Mouse (Mus musculus) limb, embryonic 14.5 days (tissue): ENCODE measurements at regions not wholly inside any gene's neighbourhood (a gene's known extent, or its start where the extent isn't known, plus 50 kb on each side); places are given as distances from the start of the nearest gene placed in this dataset.

ENCODE experiments used
- ATAC-seq: fragments of 200-750 bp; cut with Nextera tagmentation; 2 replicates; pipeline ENCODE4 v1.8.0; 2017; ENCODE audit warnings: low read depth, moderate number of reproducible peaks, moderate TSS enrichment; ENCODE audit not compliant: low FRiP score
- DNase-seq: peaks from one replicate; pipeline ENCODE4 v3.0.0-alpha.2; 2015; ENCODE audit warnings: low spot score
- H3K27ac ChIP-seq: fragments of 300-500 bp; sonication (generic); replicated peaks from 2 replicates; pipeline ENCODE4 v1.5.1; 2014; ENCODE audit warnings: low read depth, mild to moderate bottlenecking, low read length, moderate library complexity, mixed read lengths
- H3K27me3 ChIP-seq: fragments of 300-500 bp; sonication (generic); 2 replicates; pipeline ENCODE4 v1.6.1; 2014; ENCODE audit warnings: low read length, mixed read lengths; ENCODE audit not compliant: control insufficient read depth, insufficient read depth
- H3K36me3 ChIP-seq: fragments of 300-500 bp; sonication (generic); 2 replicates; pipeline ENCODE4 v1.6.1; 2014; ENCODE audit warnings: mild to moderate bottlenecking, low read length, moderate library complexity, mixed read lengths; ENCODE audit not compliant: control insufficient read depth, insufficient read depth
- H3K4me1 ChIP-seq: fragments of 300-500 bp; sonication (generic); 2 replicates; pipeline ENCODE4 v1.6.1; 2014; ENCODE audit warnings: antibody characterized with exemption, low read length, mixed read lengths; ENCODE audit not compliant: control insufficient read depth, insufficient read depth
- H3K4me2 ChIP-seq: fragments of 300-500 bp; sonication (generic); replicated peaks from 2 replicates; pipeline ENCODE4 v1.6.1; 2014; ENCODE audit warnings: low read depth, mild to moderate bottlenecking, low read length, moderate library complexity; ENCODE audit not compliant: severe bottlenecking
- H3K4me3 ChIP-seq: fragments of 300-500 bp; sonication (generic); replicated peaks from 2 replicates; pipeline ENCODE4 v1.5.1; 2014; ENCODE audit warnings: low read length
- H3K9ac ChIP-seq: fragments of 300-500 bp; sonication (generic); 2 replicates; pipeline ENCODE4 v1.6.1; 2014; ENCODE audit warnings: mild to moderate bottlenecking, low read depth, low read length, moderate library complexity; ENCODE audit not compliant: severe bottlenecking
- H3K9me3 ChIP-seq: fragments of 300-500 bp; sonication (generic); 2 replicates; pipeline ENCODE4 v1.6.1; 2016; ENCODE audit warnings: low read length; ENCODE audit not compliant: control insufficient read depth
- POLR2A ChIP-seq: fragments of 200-500 bp; IDR thresholded peaks from 2 replicates; pipeline ENCODE4 v1.8.0; 2012; ENCODE audit warnings: inconsistent platforms, mild to moderate bottlenecking, moderate library complexity, borderline replicate concordance; ENCODE audit not compliant: insufficient read depth, insufficient read length; ENCODE audit errors: extremely low read depth
- WGBS: fragments of 180-500 bp; shearing (Covaris S2); extraction: QIAGEN DNeasy Blood & Tissue Kit; methylation state at CpG from one replicate; pipeline ENCODE4 v1.1.7; 2014; 5-methylcytosine and 5-hydroxymethylcytosine counted together

DNA sequence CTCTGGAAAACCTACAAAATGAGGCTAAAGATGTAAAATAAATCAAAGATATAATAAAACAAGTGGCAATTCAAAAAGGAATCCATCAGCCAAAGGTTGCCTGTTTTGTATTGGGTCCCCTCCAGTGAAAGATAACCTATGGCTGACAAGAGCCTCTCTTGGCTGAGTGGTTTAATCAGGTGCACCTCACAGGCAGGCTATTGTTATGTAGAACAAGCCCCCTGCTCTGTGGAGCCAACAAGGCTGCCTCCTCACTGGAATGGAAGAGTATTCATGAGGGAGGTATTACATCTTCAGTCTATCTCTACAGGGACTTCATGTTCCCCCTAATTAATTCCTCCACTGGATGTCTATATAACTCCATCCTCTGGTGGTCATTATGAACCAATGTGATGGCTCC lies 437.1 kb upstream of the Gm10295 start:
- no peak overlapping the region for H3K4me3 ChIP-seq
- H3K4me2 ChIP-seq = no peak overlapping the region
- TF ChIP-seq POLR2A = no peak
- no peaks in the 10 kb centered on the region for H3K36me3 ChIP-seq
- DNase-seq = no peak
- H3K27ac ChIP-seq = no peak overlapping the region
- H3K9me3 ChIP-seq = no peaks in the 10 kb centered on the region
- no peak overlapping the region for H3K9ac ChIP-seq
- H3K27me3 ChIP-seq = no peaks in the 10 kb centered on the region
- ATAC-seq = no peak
- H3K4me1 ChIP-seq = 0 out of 2 replicates have a peak, but pooled peaks cover 3% of the 10 kb centered on the region

DNA sequence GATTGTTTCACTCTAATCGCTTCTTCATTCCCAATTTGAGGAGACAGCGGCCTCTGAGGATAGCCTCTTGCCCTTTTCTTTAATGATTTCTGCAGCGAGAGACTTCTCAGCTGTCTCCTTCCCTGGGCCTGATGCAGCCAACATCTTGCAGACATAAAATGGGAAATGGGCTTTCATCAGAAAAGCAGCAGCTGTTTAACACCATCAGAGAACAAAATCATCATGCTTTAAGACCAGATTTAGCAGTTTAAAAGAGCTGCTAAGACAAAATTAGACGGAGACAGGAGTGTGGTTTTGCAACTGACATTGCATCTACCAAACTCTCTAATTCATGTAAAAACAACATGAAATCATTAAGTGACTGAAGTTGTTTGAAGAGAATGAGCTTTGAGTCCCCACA lies 431.2 kb upstream of the Gm10295 start:
- Histone ChIP-seq H3K9ac (no peak overlapping the region), H3K36me3 (no peaks in the 10 kb centered on the region), H3K27ac (no peak overlapping the region), H3K9me3 (no peaks in the 10 kb centered on the region), H3K27me3 (no peaks in the 10 kb centered on the region), H3K4me3 (no peak overlapping the region), H3K4me2 (no peak overlapping the region), H3K4me1 (0 out of 2 replicates have a peak, but pooled peaks cover 3% of the 10 kb centered on the region)
- ATAC-seq (no peak), DNase-seq (no peak)
- TF ChIP-seq POLR2A = no peak
- WGBS = 72% methylated on average over 4 of the region's 4 CpGs

DNA sequence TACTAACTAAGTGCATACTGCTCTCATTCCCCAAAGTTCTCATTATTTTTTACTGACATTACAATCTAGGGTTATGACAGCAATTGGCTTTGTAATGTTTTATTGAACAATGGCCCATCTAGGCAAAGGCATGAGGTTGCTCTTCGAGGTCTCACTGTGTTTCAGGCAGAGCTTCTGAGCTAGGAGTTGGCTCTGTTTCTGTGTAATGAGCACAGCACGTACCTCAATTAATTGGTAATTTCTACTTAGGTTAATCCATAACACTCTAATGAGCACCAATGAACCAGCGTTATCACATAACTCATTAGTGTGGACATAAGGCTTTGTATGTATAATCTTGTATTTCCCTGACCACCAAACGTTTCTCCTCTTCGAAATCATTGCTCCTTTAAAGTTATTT lies 398.6 kb upstream of the Gm10295 start:
- Histone ChIP-seq H3K9me3 (no peaks in the 10 kb centered on the region), H3K4me2 (no peak overlapping the region), H3K27ac (no peak overlapping the region), H3K36me3 (no peaks in the 10 kb centered on the region), H3K4me3 (no peak overlapping the region), H3K27me3 (no peaks in the 10 kb centered on the region), H3K9ac (no peak overlapping the region), H3K4me1 (no peaks in the 10 kb centered on the region)
- DNase-seq = no peak
- WGBS = 70% methylated on average over 5 of the region's 5 CpGs
- TF ChIP-seq POLR2A = no peak
- no peak for ATAC-seq

DNA sequence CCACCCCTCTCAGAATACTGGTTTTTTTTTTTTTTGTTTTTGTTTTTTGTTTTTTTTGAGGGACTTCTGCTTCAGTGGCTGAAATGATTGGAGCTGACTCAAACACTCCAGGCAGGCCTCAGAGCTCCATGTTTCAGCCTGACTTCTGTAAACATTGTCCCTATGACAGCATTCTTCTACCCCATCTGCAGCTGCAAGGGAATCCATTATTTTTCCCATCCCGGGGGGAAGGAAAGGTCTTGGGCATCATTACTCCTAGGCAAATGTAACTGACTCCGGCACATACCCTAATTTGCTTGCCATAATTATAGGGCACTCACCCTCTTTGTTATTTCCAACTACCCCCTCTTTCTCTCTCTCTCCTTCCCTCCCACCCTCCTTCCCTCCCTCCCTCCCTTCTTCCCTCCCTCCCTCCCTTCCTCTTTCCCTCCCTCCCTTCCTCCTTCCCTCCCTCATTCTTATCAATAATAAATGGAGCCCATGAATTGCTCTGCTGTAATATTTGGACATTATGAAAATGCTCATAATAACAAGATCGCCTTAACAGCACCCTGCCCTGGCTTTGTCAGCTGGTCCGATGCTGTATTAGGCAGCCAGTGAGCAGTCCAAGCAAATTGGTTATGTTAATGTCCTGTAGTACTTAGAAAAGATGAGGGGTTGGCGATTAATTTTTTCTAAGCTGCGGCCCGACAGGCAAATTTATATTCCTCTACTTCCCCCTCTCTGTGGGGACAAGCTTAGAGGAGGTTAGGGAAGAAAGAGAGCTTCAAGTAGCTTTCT lies 395.0 kb upstream of the Gm10295 start:
- no peak overlapping the region for H3K4me2 ChIP-seq
- TF ChIP-seq POLR2A = no peak
- ATAC-seq (no peak), DNase-seq (no peak)
- no peaks in the 10 kb centered on the region for H3K9me3 ChIP-seq
- no peaks in the 10 kb centered on the region for H3K4me1 ChIP-seq
- H3K27me3 ChIP-seq = no peaks in the 10 kb centered on the region
- no peak overlapping the region for H3K9ac ChIP-seq
- H3K36me3 ChIP-seq = no peaks in the 10 kb centered on the region
- WGBS = 78% methylated on average over 7 of the region's 7 CpGs
- no peak overlapping the region for H3K27ac ChIP-seq
- no peak overlapping the region for H3K4me3 ChIP-seq

- ATAC-seq (no peak), DNase-seq (no peak)
- no peak for TF ChIP-seq POLR2A
- no peak overlapping the region for H3K27ac ChIP-seq
- no peaks in the 10 kb centered on the region for H3K36me3 ChIP-seq
- H3K4me3 ChIP-seq = no peak overlapping the region
- no peaks in the 10 kb centered on the region for H3K4me1 ChIP-seq
- H3K9ac ChIP-seq = no peak overlapping the region
- no peaks in the 10 kb centered on the region for H3K27me3 ChIP-seq
- H3K4me2 ChIP-seq = no peak overlapping the region
- H3K9me3 ChIP-seq = no peaks in the 10 kb centered on the region
Measured at GRCm38 (mm10) chr7:71728509-71728908, 377.2 kb upstream of the Gm10295 start.
